Mouse (Mus musculus) hindbrain, embryonic 14.5 days (tissue): ENCODE measurements around the gene Olfr802. TPM values are rescaled to one million over a fixed set of nuclear protein-coding genes. Genes with fewer than 3 reads are reported as not detected.

ENCODE experiments used
- microRNA-seq: library from miRNA; unstranded; fragments of <30 nt; microRNA quantifications from one replicate; pipeline ENCODE4, GENCODE M21; 2016
- polyA plus RNA-seq: library from polyadenylated mRNA; unstranded; fragments of >200 nt; fragmentation: Nextera tagmentation; extraction: Ambion mirVana; gene quantifications from 2 replicates; pipeline ENCODE4 v1.2.1, GENCODE M21; 2014

Gene Olfr802
- polyA plus RNA-seq, 1 experiment from 2014 or later = 0.05 TPM

Small RNAs within 50 kb of the gene (microRNA-seq; reads per million reads assigned to microRNA genes)
- gene Gm24485 = not detected

Other genes with a start within 250 kb of the Olfr802 start
- gene Olfr787, start 226.3 kb downstream of the Olfr802 start, polyA plus RNA-seq = not detected in 2 replicates
- gene Olfr788, start 217.2 kb downstream of the Olfr802 start, polyA plus RNA-seq = not detected in 2 replicates
- gene Olfr789, start 203.4 kb downstream of the Olfr802 start, polyA plus RNA-seq = not detected in 2 replicates
- not detected in 2 replicates for gene Olfr790, start 189.7 kb downstream of the Olfr802 start, polyA plus RNA-seq
- gene Olfr791, start 166.4 kb downstream of the Olfr802 start, polyA plus RNA-seq = not detected in 2 replicates
- not detected in 2 replicates for gene Olfr792, start 149.0 kb downstream of the Olfr802 start, polyA plus RNA-seq
- gene Olfr794, start 120.5 kb downstream of the Olfr802 start, polyA plus RNA-seq = not detected in 2 replicates
- not detected in 2 replicates for gene Olfr796, start 75.6 kb downstream of the Olfr802 start, polyA plus RNA-seq
- not detected in 2 replicates for gene Olfr798, start 60.2 kb downstream of the Olfr802 start, polyA plus RNA-seq
- gene Olfr799, start 50.7 kb downstream of the Olfr802 start, polyA plus RNA-seq = not detected in 2 replicates
- gene Olfr800, start 30.5 kb downstream of the Olfr802 start, polyA plus RNA-seq = not detected in 2 replicates
- gene Olfr801, start 14.3 kb downstream of the Olfr802 start, polyA plus RNA-seq = not detected in 2 replicates
- not detected in 2 replicates for gene Olfr803, start 6.1 kb upstream of the Olfr802 start, polyA plus RNA-seq
- gene Olfr804, start 15.0 kb upstream of the Olfr802 start, polyA plus RNA-seq = not detected in 2 replicates
- gene Olfr805, start 41.2 kb upstream of the Olfr802 start, polyA plus RNA-seq = not detected in 2 replicates
- gene Olfr806, start 53.8 kb upstream of the Olfr802 start, polyA plus RNA-seq = not detected in 2 replicates
- gene Olfr807, start 69.6 kb upstream of the Olfr802 start, polyA plus RNA-seq = not detected in 2 replicates
- gene Olfr808, start 77.3 kb upstream of the Olfr802 start, polyA plus RNA-seq = not detected in 2 replicates
- not detected in 2 replicates for gene Olfr809, start 86.5 kb upstream of the Olfr802 start, polyA plus RNA-seq
- gene Olfr810, start 106.7 kb upstream of the Olfr802 start, polyA plus RNA-seq = not detected in 2 replicates
- not detected in 2 replicates for gene Olfr811, start 116.2 kb upstream of the Olfr802 start, polyA plus RNA-seq
- gene Olfr812, start 157.9 kb upstream of the Olfr802 start, polyA plus RNA-seq = not detected in 2 replicates
- not detected in 2 replicates for gene Olfr813, start 167.2 kb upstream of the Olfr802 start, polyA plus RNA-seq
- not detected in 2 replicates for gene Olfr814, start 191.7 kb upstream of the Olfr802 start, polyA plus RNA-seq
- gene Olfr815, start 217.7 kb upstream of the Olfr802 start, polyA plus RNA-seq = not detected in 2 replicates
- gene Olfr816, start 227.4 kb upstream of the Olfr802 start, polyA plus RNA-seq = not detected in 2 replicates